Mouse (Mus musculus): ENCODE data around the gene B4galnt3.

DNA sequence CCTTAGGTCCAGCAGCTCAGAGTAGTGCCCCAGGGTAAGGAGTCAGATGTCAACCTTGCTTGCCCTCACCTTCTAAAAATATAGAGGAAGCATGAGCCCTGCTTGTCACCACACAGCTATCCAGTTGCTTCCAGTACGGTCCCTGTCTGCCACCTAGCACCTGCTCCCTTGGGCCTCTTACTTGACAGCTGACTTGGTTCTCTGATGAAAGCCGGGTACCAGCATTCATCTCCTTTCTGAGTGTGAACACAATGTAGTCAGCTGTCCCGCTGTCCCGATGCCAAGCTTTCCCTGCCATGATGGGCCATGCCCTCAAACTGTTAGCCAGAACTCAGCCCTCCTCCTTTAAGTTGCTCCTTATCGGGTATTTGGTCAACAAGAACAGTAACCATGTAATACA lies 112.2 kb downstream of the B4galnt3 start:
- TF ChIP-seq CTCF (IDR thresholded peaks at IDR 0.05; ENCODE audit: low read depth, low read length) (no peak), POLR2A (IDR thresholded peaks at IDR 0.05; ENCODE audit: borderline replicate concordance, low read depth, low read length) (no peak)
